Mouse (Mus musculus) hindbrain, embryonic 11.5 days (tissue): ENCODE measurements at regions not wholly inside any gene's neighbourhood (a gene's known extent, or its start where the extent isn't known, plus 50 kb on each side); places are given as distances from the start of the nearest gene placed in this dataset.

Source experiments
- ATAC-seq: fragments of 200-750 bp; cut with Nextera tagmentation; 2 replicates; pipeline ENCODE4 v1.8.0; 2017; ENCODE audit warnings: mild to moderate bottlenecking, moderate TSS enrichment, moderate library complexity; ENCODE audit not compliant: low FRiP score
- DNase-seq: peaks from one replicate; pipeline ENCODE4 v3.0.0-alpha.2; 2015; ENCODE audit warnings: low spot score
- H3K27ac ChIP-seq: fragments of 300-500 bp; sonication (generic); 2 replicates; pipeline ENCODE4 v1.5.1; 2014; ENCODE audit warnings: mild to moderate bottlenecking, low read depth, low read length
- H3K27me3 ChIP-seq: fragments of 300-500 bp; sonication (generic); 2 replicates; pipeline ENCODE4 v1.6.1; 2014; ENCODE audit warnings: mild to moderate bottlenecking, low read length, moderate library complexity, mixed read lengths; ENCODE audit not compliant: control insufficient read depth, insufficient read depth
- H3K36me3 ChIP-seq: fragments of 300-500 bp; sonication (generic); 2 replicates; pipeline ENCODE4 v1.6.1; 2014; ENCODE audit warnings: mild to moderate bottlenecking, low read length, moderate library complexity, mixed read lengths; ENCODE audit not compliant: control insufficient read depth, insufficient read depth
- H3K4me1 ChIP-seq: fragments of 300-500 bp; sonication (generic); replicated peaks from 2 replicates; pipeline ENCODE4 v1.6.1; 2014; ENCODE audit warnings: low read length, mixed read lengths; ENCODE audit not compliant: control insufficient read depth, insufficient read depth
- H3K4me2 ChIP-seq: fragments of 300-500 bp; sonication (generic); replicated peaks from 2 replicates; pipeline ENCODE4 v1.6.1; 2014; ENCODE audit warnings: mild to moderate bottlenecking, low read depth, low read length
- H3K4me3 ChIP-seq: fragments of 300-500 bp; sonication (generic); 2 replicates; pipeline ENCODE4 v1.5.1; 2014; ENCODE audit warnings: low read depth, low read length
- H3K9ac ChIP-seq: fragments of 300-500 bp; sonication (generic); 2 replicates; pipeline ENCODE4 v1.6.1; 2014; ENCODE audit warnings: low read depth, low read length
- H3K9me3 ChIP-seq: fragments of 300-500 bp; sonication (generic); 2 replicates; pipeline ENCODE4 v1.6.1; 2016; ENCODE audit warnings: low read length; ENCODE audit not compliant: control insufficient read depth
- WGBS: fragments of 180-500 bp; shearing (Covaris S2); extraction: QIAGEN DNeasy Blood & Tissue Kit; methylation state at CpG from one replicate; pipeline ENCODE4 v1.1.7; 2014; 5-methylcytosine and 5-hydroxymethylcytosine counted together

- H3K4me1 ChIP-seq: no peaks in the 10 kb centered on the region
- ATAC-seq (no peak), DNase-seq (no peak)
- H3K36me3 ChIP-seq: no peaks in the 10 kb centered on the region
- no peak overlapping the region for H3K9ac ChIP-seq
- H3K4me3 ChIP-seq: no peak overlapping the region
- no peak overlapping the region for H3K27ac ChIP-seq
- H3K27me3 ChIP-seq: no peaks in the 10 kb centered on the region
- H3K4me2 ChIP-seq: no peak overlapping the region
- no peaks in the 10 kb centered on the region for H3K9me3 ChIP-seq
- 91% methylated on average over 2 of the region's 2 CpGs for WGBS
Observed at GRCm38 (mm10) chr5:28970404-28970803, 225.4 kb upstream of the Rnf32 start.

- Histone ChIP-seq H3K4me1 (no peaks in the 10 kb centered on the region), H3K27ac (no peak overlapping the region), H3K36me3 (no peaks in the 10 kb centered on the region), H3K9ac (no peak overlapping the region), H3K4me3 (no peak overlapping the region), H3K4me2 (no peak overlapping the region), H3K9me3 (no peaks in the 10 kb centered on the region), H3K27me3 (no peaks in the 10 kb centered on the region)
- no peak for ATAC-seq
- DNase-seq: peak; percentile 37
Observed at GRCm38 (mm10) chr5:28955036-28955435, 240.8 kb upstream of the Rnf32 start.

GRCm38 (mm10) chr5:28947465-28947864 lies 248.3 kb upstream of the Rnf32 start:
- H3K4me3 ChIP-seq: no peak overlapping the region
- no peak overlapping the region for H3K9ac ChIP-seq
- WGBS: 59% methylated on average over 4 of the region's 4 CpGs
- no peaks in the 10 kb centered on the region for H3K27me3 ChIP-seq
- H3K4me2 ChIP-seq: no peak overlapping the region
- DNase-seq (no peak), ATAC-seq (no peak)
- H3K9me3 ChIP-seq: no peaks in the 10 kb centered on the region
- no peaks in the 10 kb centered on the region for H3K4me1 ChIP-seq
- no peaks in the 10 kb centered on the region for H3K36me3 ChIP-seq
- H3K27ac ChIP-seq: no peak overlapping the region

GRCm38 (mm10) chr5:28943571-28944316 lies 252.0 kb upstream of the Rnf32 start:
- Histone ChIP-seq H3K36me3 (no peaks in the 10 kb centered on the region), H3K27ac (no peak overlapping the region), H3K9ac (no peak overlapping the region), H3K4me2 (no peak overlapping the region), H3K4me1 (no peaks in the 10 kb centered on the region), H3K9me3 (no peaks in the 10 kb centered on the region), H3K27me3 (no peaks in the 10 kb centered on the region), H3K4me3 (no peak overlapping the region)
- WGBS: 80% methylated on average over 13 of the region's 13 CpGs
- ATAC-seq: no peak
- no peak for DNase-seq

GRCm38 (mm10) chr5:28940972-28941371 lies 254.8 kb upstream of the Rnf32 start:
- DNase-seq (no peak), ATAC-seq (no peak)
- no peaks in the 10 kb centered on the region for H3K9me3 ChIP-seq
- H3K4me3 ChIP-seq: no peak overlapping the region
- H3K27me3 ChIP-seq: no peaks in the 10 kb centered on the region
- 85% methylated on average over 5 of the region's 5 CpGs for WGBS
- no peak overlapping the region for H3K27ac ChIP-seq
- no peak overlapping the region for H3K9ac ChIP-seq
- H3K36me3 ChIP-seq: no peaks in the 10 kb centered on the region
- H3K4me2 ChIP-seq: no peak overlapping the region
- H3K4me1 ChIP-seq: no peaks in the 10 kb centered on the region

- Histone ChIP-seq H3K36me3 (no peaks in the 10 kb centered on the region), H3K4me1 (no peaks in the 10 kb centered on the region), H3K4me2 (no peak overlapping the region), H3K9ac (no peak overlapping the region), H3K9me3 (no peaks in the 10 kb centered on the region), H3K4me3 (no peak overlapping the region), H3K27me3 (no peaks in the 10 kb centered on the region), H3K27ac (no peak overlapping the region)
- ATAC-seq (no peak), DNase-seq (no peak)
- 98% methylated on average over 4 of the region's 4 CpGs for WGBS
Observed at GRCm38 (mm10) chr5:28919296-28920063, 276.3 kb upstream of the Rnf32 start.

GRCm38 (mm10) chr5:28904500-28904899 lies 291.3 kb upstream of the Rnf32 start:
- no peaks in the 10 kb centered on the region for H3K9me3 ChIP-seq
- H3K36me3 ChIP-seq: no peaks in the 10 kb centered on the region
- H3K27ac ChIP-seq: no peak overlapping the region
- no peak overlapping the region for H3K4me2 ChIP-seq
- H3K27me3 ChIP-seq: no peaks in the 10 kb centered on the region
- 66% methylated on average over 4 of the region's 4 CpGs for WGBS
- no peak overlapping the region for H3K9ac ChIP-seq
- H3K4me3 ChIP-seq: no peak overlapping the region
- H3K4me1 ChIP-seq: no peaks in the 10 kb centered on the region
- ATAC-seq (no peak), DNase-seq (no peak)

- H3K36me3 ChIP-seq: no peaks in the 10 kb centered on the region
- no peak overlapping the region for H3K4me2 ChIP-seq
- H3K4me3 ChIP-seq: no peak overlapping the region
- no peaks in the 10 kb centered on the region for H3K27me3 ChIP-seq
- no peaks in the 10 kb centered on the region for H3K4me1 ChIP-seq
- no peak for DNase-seq
- no peak overlapping the region for H3K9ac ChIP-seq
- WGBS: 27% methylated on average over 3 of the region's 3 CpGs
- ATAC-seq: no peak
- H3K9me3 ChIP-seq: no peaks in the 10 kb centered on the region
- no peak overlapping the region for H3K27ac ChIP-seq
Observed at GRCm38 (mm10) chr5:28903805-28904320, 291.9 kb upstream of the Rnf32 start.
